Mouse (Mus musculus) ES-Bruce4 (cell line): ENCODE data around the gene E330021D16Rik.

Source experiments
- CTCF ChIP-seq: IDR thresholded peaks from one replicate; pipeline ENCODE4 v1.8.1; 2011; ENCODE audit warnings: low read depth, low read length
- EP300 ChIP-seq: IDR thresholded peaks from 2 replicates; pipeline ENCODE4 v1.6.1; 2011; ENCODE audit warnings: low read depth, low read length; ENCODE audit not compliant: insufficient read depth

GRCm38 (mm10) chr6:136463491-136463890 is 48.1 kb upstream of the E330021D16Rik start:
- TF ChIP-seq CTCF, result no peak
- no peak for TF ChIP-seq EP300
